Mouse (Mus musculus): ENCODE measurements around the gene Twist2. TPM values are rescaled to one million over a fixed set of nuclear protein-coding genes. Genes with fewer than 3 reads are reported as not detected.

The Twist2 gene
- not detected in 2 replicates for total RNA-seq (2015; ENCODE audit: low replicate concordance)
- total RNA-seq (2017; ENCODE audit: low replicate concordance) = not detected in 2 replicates

DNA sequence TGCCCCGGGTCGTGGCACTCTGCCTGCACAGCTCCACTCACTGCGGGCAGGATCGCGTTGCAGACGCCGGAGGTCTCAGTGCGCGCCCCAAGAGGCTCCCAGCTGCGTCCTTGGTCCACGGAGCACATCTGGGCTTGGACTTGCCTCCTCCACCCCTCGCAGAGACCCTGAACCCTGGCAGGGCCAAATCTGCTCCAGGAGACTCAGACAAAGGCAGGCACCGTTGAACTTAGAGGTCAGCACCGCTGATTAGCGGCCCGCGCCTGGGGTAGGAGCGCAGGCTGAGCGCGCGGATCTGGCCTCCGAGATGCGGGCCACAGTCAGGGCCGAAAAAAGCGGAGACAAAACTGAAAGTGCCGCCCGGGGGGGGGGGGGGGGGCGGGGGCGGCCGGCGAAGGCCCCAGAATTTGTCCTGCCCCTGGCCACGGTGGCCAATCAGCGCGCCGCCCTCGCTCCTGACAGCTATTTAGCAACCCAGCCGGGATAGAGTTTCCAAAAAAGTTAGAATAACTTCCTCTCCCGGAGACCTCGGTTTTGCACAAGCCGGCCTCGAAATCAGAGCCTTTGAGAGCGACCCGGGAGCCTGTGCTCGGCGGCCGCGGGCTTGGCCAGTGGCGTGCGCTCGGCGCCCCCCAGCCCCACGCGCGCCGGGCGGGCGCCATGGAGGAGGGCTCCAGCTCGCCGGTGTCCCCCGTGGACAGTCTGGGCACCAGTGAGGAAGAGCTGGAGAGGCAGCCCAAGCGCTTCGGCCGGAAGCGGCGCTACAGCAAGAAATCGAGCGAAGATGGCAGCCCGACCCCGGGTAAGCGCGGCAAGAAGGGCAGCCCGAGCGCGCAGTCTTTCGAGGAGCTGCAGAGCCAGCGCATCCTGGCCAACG is at the start of gene Twist2:
Gene Twist2 (plus strand): TSS at position 495 of the 877 bp plus-strand sequence.
- ATAC-seq (replicated peaks; ENCODE audit: low FRiP score, poor library complexity, severe bottlenecking) = no peak

DNA sequence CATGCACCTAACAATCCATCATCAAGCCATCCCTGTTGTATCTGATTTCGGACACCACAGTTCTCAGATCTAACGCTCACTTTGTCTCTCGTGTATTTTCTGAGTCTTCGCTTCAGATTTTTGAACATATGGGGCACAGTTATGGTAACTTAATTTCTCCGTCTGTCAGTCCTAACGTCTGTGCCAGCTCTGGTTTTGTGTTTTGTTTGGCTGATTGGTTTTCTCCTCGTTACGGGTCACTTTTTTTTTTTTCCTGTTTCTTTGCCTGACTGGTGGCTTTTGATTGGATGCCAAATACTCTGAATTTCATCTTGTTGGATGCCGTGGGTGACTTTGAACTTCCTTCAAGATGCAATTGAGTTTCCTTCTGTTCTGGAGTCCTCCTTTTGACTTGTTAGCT is 48.3 kb upstream of the Twist2 start:
- ATAC-seq (replicated peaks; ENCODE audit: low FRiP score, poor library complexity, severe bottlenecking) = no peak

DNA sequence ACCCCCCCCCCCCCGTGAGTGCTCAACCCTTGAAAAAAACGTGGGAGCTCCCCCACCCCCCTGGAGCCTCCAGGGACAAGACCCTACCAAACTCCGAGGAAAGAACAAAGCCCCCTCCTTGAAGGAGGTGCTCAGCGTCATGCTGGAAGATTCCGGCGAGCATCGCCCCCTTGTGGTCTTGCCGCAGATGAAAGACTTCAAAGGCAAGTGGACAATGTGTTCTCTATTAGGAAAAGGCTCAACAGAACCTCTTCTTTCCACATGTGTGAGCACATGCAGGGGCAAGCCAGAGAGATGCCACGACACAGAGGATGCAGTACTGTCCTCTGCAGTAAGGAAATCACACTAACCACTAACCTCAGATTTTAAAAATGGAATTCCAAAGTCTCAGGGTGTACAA is 46.2 kb upstream of the Twist2 start:
- no peak for ATAC-seq (replicated peaks; ENCODE audit: low FRiP score, poor library complexity, severe bottlenecking)

DNA sequence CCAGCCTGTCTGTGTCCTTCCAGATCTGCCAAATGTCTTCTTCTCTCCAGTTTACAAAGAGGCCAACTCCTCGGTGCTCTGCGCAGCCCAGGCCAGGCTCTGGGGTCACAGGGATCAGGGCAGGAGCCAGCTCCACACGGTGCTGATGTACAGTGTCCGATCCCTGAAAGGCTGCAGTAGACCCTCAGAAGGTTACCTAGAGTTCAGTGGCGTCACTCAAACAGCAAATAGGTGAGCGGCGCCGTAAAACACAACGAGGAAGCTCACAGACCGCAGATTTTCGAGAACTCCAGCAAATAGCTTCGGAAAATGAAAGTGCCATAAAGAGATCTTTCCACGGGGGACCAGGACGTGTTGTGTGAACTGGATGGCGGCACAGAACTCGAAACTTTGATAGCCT is 44.0 kb upstream of the Twist2 start:
- no peak for ATAC-seq (replicated peaks; ENCODE audit: low FRiP score, poor library complexity, severe bottlenecking)

DNA sequence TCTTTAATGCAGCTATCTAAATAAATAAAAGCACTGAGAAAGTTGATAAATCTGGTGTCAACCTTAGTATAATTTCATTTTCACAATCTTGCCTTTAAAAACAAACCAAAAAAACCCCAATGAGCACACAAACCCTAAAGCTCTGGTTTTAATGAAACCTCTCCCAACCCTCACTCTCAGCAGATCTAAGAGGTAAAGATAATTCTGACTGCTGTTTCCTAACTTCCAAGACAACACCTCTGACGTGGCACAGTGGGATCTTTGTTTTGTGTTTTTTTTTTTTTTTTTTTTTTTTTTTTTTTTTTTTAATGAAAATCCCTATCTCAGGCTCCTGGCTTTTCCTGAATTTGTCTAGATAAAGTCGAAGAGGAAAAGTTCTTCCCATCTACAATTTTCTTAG is 43.1 kb upstream of the Twist2 start:
- no peak for ATAC-seq (replicated peaks; ENCODE audit: low FRiP score, poor library complexity, severe bottlenecking)

DNA sequence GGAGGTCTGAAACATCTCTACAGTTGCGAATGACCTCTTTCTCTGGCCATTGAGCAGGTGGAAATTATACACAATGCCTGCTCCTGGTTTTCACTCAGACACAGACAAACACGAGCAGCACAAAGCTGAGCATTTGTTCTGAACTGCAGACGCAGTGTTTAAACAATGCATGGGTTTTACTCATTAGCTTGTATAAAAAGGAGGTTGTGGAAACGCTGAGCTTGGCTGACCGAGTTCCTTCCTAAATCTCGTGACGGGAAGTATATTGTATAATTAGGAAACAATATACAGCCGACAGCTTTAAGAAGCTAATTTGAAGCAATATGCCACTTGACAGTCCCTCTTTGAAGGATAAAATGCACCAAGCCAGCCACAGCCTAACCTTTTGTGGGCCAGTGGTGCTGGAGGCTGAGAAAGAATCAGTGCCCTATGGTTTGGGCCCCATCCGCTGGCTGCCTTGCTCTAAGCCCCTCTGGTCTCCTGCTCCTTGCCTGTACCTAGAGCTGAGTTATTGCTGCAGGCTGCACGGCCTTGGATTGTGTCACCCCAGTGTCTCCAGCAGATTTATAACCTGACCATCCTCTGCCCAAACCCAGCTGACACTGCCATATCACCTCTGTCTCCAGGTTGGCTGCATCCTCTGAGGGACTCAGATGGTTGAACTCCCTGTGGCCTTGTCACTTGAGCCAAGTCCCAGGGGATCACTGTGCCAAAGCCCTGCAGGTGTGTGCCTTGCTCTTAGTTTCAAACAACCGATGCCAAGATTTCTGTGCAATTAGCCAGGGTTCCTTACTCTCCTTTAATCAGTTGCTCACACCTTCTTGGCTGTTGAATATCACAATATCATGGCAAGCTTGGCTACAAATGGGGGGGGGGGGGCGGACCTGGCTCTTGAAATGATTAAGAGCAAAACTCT is 42.4 kb upstream of the Twist2 start:
- ATAC-seq (replicated peaks; ENCODE audit: low FRiP score, poor library complexity, severe bottlenecking) = no peak

DNA sequence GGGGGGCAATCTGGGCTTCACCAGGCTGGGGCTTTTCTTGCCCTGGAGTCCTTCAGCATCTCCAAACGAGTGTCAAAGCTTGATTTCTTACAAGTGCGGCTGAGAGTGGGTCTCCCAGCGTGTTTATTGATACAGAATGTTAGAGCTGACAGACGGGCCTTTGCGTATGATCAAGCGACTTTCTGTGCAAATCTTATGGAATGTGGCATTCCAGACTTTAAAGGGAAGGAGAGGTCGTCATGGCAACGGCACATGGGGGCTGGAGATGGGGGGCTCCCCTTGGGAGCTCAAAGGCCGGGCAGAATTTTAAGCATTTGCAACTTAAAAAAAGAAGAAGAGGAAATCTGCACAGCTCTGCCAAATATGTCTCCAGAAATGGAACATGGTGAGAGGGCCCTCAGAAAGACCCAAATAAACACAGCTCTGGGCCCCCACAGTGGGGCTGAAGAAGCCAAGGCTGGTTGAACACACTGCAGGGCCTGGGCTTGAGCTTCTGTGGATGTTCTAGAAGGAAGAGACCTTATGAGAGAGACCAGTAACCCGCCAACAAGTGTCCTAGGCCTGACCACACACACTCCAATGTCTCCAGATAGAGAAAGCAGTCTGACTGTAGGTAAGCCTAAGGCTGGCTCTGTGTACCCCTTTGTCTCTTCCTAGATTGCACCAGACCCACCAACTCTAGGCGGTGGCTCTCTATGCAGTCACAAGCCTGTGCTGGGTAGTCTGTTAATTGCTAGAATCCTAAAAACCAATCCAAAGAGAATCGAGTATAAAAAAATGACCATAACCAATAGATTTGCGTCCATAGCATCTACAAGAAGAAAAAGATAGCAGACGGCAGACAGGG is 40.9 kb upstream of the Twist2 start:
- no peak for ATAC-seq (replicated peaks; ENCODE audit: low FRiP score, poor library complexity, severe bottlenecking)

DNA sequence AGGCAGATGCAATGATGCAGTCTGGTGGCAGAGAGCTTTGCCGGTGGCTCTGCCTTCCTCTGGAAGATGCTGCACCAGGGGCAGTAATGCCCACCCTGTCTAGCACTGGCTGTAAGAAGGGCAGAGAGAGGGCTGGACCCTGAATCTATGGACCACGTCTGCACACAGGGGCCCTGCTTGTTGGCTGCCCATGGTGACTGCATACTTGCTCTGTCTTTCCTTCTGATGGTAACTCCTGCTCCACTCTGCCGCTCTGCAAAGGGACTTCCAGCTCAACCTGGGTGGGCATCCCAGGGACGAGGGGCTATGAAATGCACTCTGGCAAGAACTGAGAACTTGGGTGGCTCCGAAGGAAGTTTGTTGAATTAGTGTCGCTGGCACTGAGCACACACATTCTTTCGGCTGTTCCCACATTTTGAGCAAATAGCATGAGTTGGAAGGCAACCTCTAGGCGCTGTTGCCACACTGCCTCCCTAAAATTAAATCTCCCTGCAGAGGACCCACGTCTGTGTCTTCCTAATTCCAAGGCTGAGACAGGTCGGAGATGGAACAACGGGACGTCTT is 38.7 kb upstream of the Twist2 start:
- ATAC-seq (replicated peaks; ENCODE audit: low FRiP score, poor library complexity, severe bottlenecking) = no peak

DNA sequence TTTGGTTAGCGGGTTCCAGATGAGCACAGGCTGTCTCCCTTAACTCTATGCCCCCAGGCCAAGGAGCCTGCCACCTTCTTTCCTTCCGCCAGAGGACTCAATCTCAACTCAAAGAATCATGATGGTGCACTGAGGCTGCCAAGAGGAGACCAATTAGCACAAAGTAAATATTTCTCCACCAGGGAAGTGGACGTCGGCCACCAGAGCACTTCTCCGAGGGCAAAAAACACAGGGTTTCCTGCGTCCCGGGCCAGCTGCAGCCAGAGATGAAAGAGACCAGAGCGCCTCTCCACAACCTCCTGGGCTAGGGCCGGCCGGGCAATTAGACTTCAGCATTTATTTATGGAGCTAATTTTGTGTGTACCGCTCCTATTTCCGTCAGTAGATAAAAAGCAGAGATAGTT is 31.0 kb upstream of the Twist2 start:
- no peak for ATAC-seq (replicated peaks; ENCODE audit: low FRiP score, poor library complexity, severe bottlenecking)

DNA sequence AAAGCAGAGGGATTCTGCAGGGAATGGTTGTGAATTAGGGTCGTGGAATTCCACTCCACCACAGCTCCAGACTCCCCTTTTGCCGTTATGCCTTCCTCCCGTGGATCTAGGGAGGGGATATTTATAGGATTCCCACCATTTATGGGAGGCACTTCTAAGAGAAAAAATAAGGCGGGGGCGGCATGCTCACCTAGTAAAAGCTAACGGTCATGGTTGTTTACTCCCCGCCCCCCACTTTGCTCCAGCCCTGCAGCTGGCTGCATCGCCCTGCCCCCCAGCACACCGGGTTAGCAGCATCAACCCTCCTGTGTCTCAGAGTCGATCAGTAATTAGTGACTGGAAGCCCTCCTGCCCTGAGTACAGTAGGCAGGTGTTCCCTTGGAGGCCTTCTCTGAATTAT is 30.6 kb upstream of the Twist2 start:
- ATAC-seq (replicated peaks; ENCODE audit: low FRiP score, poor library complexity, severe bottlenecking) = no peak

DNA sequence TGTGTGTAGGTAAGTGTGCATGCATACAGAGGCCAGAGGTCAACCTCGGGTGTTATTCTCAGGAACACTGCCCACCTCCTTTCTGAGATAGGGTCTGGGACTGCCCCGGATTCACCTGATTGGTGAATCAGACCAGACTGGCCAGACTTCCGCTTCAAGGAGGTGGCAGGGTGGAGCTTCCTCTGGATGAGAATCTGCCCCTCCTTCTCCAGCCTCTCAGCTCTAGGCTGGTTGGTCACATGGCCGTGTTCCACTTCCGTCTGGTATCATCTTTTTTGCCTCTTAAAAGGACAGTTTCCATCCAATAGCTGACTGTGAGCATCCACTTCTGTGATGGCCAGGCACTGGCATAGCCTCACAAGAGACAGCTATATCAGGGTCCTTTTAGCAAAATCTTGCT is 24.3 kb upstream of the Twist2 start:
- ATAC-seq (replicated peaks; ENCODE audit: low FRiP score, poor library complexity, severe bottlenecking) = no peak

DNA sequence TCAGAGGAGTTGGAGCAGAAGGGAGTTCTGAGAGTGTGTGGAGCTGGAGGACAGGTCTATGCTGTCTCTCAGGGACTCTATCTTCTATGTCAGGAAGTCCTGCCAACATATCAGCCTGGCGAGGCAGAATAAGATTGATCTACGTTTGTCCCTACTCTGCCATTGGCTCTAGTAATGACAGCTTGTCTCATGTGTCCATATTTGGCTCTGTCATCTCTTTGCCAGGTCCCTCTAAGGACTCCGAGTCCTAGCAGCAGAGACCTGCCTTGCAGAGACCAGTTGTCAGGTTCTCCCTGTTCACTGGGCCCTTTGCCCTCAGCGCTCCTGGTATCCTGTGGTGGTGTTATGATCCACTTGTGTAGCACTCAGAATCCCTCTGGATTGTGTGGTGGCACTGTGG is 21.4 kb upstream of the Twist2 start:
- no peak for ATAC-seq (replicated peaks; ENCODE audit: low FRiP score, poor library complexity, severe bottlenecking)

DNA sequence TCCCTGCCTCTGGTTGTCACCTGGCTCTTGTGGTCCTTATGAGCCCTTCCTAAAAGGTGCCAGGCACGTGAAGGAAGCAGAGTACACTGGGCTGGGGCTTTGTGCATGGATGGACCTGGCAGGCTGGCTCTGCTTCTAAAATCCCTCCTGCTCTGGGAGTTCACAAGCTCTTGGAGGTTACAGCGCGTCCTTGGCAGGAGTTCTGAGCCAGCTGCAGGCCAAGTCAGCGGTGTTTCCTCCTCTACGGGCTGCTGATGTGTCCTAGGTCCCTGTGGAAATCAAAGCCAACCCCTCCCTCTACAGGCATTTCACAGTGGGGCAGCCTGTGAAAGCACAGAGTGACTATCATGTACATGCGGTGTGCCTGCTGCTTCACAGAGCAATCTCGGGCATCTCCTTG is 20.1 kb upstream of the Twist2 start:
- ATAC-seq (replicated peaks; ENCODE audit: low FRiP score, poor library complexity, severe bottlenecking) = no peak

DNA sequence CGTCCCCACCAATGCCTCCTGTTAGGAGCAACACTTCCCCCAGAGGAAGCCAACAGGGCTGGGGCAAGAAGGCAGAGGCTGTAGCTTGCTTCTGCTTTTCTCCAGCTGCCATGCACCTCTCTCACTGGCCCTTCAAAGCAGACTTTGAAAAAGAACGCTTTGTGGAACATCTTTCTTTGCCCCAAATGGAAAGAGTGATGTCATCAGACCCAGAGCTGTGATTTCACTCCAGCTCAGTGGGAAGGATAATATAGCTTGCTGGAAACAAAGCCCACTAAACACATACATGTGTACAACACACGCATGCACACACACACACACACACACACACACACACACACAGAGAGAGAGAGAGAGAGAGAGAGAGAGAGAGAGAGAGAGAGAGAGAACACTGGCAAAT is 17.1 kb upstream of the Twist2 start:
- ATAC-seq (replicated peaks; ENCODE audit: low FRiP score, poor library complexity, severe bottlenecking) = no peak

DNA sequence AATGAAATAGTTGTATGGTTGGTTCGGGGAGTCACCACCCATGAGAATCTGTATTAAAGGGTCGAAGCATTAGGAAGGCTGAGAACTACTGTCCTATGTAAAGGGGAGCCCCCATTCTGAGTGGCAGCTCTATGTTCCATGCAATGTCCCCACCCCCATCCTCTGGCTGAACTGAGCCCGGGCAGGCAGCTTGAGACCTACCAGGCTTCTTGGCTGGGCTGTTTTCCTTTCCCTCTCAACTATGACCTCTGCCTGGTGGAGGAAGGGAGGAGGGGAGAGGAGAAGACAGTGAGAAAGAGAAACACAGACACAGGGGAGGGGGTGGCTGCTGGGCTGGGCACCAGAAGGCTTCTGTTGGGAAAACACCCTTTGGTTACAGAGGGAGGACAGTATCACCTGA is 1.9 kb upstream of the Twist2 start:
- ATAC-seq (replicated peaks; ENCODE audit: low FRiP score, poor library complexity, severe bottlenecking) = no peak

DNA sequence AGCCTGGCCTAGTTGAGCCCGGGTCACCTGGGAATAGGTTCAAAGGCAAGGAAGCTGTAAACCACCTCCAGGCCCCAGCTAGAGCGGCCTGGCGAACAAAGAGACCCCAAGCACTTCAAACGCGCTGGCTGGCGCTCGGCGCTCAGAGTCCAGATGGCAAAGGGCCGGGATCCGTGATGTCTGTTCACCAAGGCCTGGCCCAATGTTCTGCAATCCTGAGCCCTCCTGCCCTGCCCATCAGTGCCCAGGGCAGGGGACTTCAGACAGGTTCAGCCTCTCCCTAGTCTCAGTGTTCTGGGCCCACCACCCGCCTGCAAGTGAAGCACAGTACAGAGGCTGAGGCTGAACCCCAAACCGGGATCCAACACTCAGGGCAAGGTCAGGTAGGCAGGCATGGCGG is 913 bp upstream of the Twist2 start:
- ATAC-seq (replicated peaks; ENCODE audit: low FRiP score, poor library complexity, severe bottlenecking) = no peak

DNA sequence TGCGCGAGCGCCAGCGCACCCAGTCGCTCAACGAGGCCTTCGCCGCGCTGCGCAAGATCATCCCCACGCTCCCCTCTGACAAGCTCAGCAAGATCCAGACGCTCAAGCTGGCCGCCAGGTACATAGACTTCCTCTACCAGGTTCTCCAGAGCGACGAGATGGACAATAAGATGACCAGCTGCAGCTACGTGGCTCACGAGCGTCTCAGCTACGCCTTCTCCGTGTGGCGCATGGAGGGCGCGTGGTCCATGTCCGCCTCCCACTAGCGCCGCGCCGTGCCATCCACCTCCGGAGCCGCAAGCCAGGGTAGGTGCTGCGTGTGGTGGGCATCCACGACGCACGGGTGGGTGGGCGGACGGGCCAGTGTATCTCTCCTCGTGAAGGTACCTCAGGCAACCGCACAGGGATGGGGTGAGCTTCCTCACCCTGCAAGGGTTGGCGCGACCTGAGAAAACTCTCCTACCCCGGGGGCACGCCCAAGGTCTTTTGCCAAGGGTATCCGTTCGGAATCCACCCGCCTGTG is 644 bp downstream of the Twist2 start:
- ATAC-seq (replicated peaks; ENCODE audit: low FRiP score, poor library complexity, severe bottlenecking) = no peak

DNA sequence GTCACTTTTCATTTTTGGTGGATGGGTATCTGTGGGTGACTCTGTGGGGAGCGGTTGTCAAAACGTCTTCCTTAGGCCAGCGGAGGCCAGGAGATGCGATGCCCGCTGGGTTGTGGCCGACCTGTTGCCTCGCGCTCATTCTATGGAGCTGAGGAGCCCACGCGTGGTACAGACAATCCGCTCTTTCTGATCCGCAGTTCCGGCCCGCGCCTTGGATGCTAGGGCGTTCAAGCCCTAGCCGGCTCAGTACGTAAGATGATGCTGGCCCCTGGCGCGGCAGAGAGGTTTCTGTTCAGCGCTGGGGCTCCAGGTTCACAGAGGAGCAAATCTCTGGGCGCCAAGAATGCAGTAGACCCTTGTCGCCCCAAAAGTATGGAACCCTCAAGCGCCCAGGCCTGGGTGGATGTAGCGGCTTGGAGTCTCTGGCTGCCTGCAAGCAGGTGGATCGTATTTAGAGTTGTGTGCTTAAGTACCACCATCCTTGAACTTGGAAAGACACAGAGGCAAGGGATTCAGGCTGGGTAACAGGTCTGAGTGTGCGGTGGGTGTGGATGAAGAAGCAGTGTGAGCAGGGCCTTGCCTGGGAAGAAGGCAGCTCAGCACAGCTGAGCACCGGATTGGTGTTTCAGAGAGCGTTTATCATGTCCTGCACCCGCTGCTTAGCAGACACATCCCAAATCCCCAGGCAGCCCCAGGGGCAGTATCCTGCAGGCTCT is 1.3 kb downstream of the Twist2 start:
- ATAC-seq (replicated peaks; ENCODE audit: low FRiP score, poor library complexity, severe bottlenecking) = no peak

DNA sequence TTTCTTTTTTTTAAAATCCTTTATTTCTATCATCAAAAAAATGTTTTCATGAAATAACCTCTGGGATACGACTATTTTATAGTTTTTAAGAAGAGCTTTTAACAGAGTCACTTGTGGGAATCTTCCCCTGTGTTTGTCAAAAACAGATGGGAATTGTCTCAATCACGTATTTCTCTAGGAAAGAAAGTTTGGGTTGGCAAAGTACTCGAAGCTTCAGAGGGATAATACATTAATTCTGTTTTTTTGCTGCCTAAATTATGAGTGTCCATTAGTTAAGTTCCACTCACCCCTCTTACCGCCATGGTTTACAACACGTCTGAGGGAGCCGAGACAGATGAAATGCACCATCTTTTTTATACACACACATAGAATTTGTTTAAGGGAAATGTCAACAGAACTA is 2.2 kb downstream of the Twist2 start:
- ATAC-seq (replicated peaks; ENCODE audit: low FRiP score, poor library complexity, severe bottlenecking) = no peak
